Mouse (Mus musculus) gastrocnemius, postnatal 14 days (tissue): ENCODE results near the gene Sec24d. TPM values are rescaled to one million over a fixed set of nuclear protein-coding genes. Genes with fewer than 3 reads are reported as not detected.
A peak's percentile ranks its signal among the peaks of the same experiment; 100 is the strongest.
"Not testable (repeated sequence)": the region's sequence is repeated elsewhere in the genome, so short reads cannot be mapped to it uniquely, and the experiment has no call there.

Experiments used
- DNase-seq: peaks from one replicate; pipeline ENCODE4 v3.0.0; 2021; ENCODE audit warnings: mixed read lengths
- intact Hi-C: fragments of 180-260 bp; cut with DNase I; formaldehyde crosslinking; loops from one replicate; pipeline ENCODE4 v1.15.1; 2025; ENCODE audit warnings: low total_unique reads
- total RNA-seq, 2 experiments: library from RNA; stranded (reverse); gene quantifications; 2 replicates each; pipeline ENCODE4 v1.2.3; 2021

The Sec24d gene
- total RNA-seq, 2 experiments from 2014 or later: 17.8 to 23.9 TPM

DNA sequence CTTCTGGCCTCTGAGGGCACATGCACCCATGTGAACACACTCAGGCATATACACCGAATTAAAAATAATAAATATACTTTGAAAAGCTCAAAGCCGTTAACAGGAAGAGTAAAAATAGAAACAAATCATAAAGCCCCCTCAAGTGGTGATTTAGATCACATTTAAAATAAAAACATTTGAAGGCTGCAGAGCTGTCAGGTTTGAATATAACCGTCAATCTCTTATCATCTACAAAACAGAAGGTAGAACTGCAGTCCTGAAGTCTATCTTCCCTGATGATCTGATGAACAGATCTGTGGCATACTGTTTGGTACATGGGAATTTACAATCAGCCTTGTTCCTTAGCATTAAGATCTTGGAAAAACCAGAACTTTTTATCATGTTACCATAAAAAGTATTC, 109.3 kb downstream of the Sec24d start:
- intact Hi-C loops: no loop called here
- no peak for DNase-seq

DNA sequence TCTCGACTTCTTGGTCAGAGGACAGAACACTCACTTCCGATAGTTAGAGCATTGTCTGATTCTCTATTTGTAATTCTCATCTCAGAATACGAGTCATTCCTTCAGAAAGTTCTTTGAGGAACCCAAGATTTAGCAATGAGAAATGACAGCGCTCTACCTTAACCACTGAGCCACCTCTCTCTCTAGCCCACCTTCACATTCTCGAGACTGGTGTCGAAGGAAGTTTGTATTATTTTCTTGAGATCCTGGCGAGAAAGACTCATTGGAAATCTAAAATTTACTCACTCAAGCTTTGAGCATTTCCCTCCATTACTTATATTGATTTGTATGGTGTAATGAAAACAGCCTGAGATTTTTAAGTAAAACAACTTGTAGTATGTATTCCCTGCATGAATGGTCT, 117.2 kb downstream of the Sec24d start:
- DNase-seq: no peak
- intact Hi-C loops: no loop called here

DNA sequence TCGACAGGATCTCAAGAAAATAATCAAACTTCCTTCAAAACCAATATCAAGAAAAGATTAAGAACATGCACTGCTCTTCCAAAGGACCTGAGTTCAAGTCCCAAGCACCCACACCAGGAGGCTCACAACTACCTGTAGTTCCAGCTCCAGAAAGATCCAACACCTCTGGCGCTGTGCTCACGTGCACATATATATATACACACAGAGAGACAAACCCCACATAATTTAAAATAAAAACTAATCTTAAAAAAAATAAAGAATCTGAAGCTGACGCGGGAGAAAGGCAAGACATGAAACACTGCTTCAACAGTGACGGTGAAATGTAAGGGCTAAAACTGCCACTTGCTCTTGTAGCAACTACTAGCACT, 117.8 kb downstream of the Sec24d start:
- intact Hi-C loops: no loop called here
- DNase-seq: no peak

DNA sequence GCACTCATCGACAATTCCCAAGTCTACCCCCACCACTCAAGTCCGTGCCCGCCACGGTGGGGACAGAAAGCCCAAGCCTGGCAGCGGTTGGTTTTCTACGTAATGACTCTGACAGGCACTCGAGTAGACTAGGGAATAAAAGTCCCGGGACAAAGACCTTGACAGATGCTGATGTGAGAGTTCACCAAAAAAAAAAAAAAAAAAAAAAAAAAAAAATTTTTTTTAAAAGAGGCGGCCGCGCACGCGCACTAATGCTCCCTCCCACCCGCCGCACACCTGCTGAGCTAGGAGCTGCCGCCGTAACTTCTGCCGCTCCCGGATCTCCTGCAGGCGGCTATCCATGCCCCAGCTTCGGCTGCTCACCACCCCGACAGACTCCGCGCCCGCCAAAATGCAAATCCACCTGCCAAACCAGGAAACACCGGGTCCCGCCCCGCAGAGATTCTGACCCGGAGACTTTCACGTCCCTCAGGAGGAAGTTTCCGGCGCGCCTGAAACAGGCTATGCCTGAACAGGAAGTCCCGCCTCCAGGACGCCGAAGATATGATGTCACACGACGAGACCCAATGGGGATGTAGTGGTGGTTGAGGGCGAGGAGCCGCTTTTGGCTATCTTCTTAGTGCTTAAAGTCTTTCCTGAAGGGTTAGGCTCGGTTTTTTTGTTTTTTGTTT, 118.4 kb downstream of the Sec24d start, which contains the start of gene Mettl14:
Gene Mettl14, minus strand, starts transcription at position 623 of the 671 bp plus-strand sequence.
- intact Hi-C loops: no loop called here

DNA sequence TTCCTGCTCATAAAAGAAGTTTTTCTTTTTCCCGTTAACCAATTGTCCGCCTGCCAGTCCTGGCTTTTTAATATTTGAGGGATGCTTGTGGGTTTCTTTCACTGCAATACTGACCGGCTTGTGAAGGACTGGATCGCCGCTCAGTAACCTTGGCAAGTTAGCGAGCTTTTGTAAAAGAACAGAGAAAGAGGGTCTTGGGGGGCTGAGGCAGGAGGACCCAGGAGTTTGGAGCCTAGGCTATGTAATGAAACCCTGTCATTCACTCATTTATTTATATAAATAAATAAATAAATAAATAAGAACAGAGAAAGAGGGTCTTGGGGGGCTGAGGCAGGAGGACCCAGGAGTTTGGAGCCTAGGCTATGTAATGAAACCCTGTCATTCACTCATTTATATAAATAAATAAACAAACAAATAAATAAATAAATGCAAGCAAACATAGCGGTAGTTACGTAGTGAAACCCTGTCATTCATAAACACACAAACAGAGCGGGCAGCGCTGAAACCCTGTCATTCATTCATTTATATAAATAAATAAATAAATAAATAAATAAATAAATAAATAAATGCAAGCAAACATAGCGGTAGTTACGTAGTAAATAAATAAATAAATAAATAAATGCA, 119.0 kb downstream of the Sec24d start:
- intact Hi-C loops, DNase-seq: not testable (repeated sequence)

More for the DNA sequence above, 118.4 kb downstream of the Sec24d start, which contains the start of gene Mettl14:
- peak; percentile 97 for DNase-seq

DNA sequence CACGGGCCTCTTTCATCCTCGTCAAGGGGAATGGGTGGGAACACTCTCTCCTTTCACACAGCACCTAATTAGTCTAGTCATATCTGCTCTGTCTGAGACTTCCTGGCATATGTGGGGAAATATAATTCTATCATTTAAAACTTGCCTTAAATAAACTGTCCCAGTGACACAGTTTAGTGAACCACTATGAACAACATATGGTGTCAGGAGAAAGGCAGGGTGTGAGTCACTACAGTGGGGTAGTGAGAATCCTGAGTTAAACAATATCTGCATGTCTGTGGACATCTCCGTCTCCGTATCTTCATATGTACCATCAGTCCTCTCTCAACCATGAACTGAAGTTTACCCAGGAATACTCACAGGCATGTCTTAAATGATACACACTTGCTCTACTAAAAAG, 123.9 kb downstream of the Sec24d start:
- DNase-seq: no peak
- intact Hi-C loops: no loop called here

DNA sequence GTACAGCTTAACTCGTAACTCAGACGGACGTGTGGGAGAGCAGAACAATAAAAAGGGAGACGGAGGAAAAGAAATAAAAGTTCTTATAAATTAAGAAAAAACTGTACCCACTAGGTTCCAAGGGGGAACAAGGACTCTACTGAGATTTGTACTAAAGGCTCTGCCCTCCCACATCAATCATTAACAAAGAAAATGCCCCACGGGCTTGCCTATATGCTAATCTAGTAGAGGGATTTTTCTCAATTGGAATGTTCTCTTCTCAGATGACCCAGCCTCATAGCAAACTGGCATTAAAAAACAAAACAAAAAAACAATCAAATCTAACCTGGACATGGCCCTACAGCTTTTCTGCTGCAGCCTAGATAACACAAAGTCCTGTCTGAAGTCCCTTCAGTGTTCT, 128.4 kb downstream of the Sec24d start:
- intact Hi-C loops: no loop called here
- DNase-seq: no peak

DNA sequence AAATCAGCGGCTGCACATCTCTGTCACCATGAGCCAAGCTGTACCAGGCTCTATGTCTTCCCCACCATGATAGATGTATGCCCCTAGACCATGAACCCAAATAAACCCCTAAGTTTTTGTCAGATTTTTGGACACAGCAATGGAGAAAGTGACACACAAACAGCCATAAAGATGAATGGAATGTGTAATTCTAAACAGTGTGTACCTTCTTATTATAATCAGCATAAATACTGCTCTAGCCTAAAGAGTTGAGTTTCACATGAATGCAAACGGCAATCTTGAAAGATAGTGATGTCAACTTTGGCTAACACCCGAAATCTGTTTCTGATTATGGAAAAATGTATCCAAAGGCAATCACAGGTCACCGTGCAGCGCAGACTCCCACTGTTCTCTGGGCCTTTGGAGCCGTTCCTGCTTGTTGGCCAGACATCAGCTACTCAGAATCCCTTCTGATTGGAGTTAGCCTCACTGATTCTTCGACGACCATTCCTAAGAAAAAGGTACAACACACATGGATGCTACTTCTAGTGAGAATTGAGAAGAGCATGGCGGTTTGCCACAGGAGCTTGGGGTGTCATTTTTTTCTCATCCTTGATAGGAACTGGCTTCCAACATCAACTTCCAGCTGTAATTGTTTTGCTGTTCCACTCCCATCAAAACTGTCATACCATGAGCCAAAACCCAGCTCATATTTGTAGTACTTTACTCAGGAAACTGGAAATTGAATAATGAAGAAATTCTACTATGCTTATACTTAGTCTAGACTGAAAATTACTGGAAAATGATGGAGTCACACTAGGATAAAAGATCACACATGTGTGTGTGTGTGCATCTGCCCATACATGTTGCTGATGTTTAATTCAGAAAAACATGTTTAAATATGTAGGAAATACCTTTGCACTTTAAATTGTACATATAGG, 130.6 kb downstream of the Sec24d start:
- intact Hi-C loops: no loop called here
- DNase-seq: peak; percentile 4

DNA sequence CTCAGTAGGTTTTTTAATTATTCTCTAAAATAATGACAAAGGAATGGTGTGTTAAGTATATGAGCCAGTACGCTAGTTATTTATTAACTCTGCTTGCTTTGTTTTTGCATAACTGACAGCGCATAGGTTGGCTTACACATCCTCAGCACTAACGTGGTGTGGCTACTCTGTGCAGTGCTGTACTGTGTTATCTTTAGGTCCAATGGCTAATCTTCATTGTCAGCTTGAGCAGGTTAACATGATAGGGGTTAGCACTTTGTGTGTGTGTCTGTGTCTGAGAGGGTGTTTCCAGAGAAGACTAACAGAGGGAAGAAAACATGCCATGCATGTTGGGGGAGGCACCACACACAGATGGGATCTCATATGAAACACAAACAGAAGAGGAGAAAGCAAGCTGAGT, 137.7 kb downstream of the Sec24d start:
- DNase-seq: no peak
- intact Hi-C loops: no loop called here

DNA sequence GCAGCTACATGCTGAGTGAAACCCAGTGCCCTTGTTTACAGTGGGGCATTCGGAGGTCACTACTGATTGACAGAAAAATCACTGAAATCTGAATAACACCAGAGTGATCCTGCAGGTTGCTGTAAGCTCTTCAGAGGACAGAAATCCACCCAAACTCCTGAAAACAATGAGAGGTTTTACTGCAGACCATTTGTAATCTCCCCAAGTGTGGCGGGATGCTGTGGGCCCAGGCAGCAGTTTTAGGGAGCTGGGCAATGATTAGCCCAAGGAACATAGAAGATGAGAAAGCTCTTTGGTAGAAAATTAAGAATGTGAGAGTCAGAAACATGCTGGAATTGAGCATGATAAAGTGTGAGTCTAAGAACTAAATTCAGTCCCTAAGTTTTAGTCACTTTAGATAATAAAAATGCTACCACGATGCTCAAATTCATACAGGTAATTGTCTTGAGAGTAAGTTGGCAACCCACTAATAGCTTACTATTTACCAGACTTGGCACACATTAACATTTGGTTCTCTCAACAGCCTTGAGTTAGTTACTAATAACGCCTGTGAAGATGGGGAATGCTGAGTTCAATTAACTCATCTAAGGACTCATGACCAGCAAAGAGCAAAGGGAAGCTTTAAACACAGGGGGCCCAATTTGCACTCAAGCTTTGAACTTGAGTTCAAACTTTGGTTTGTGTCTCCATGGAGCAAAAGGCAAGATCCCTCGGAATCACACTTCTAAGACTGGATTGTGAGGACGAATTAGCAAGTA, 144.7 kb downstream of the Sec24d start:
- intact Hi-C loops: no loop called here
- DNase-seq: no peak

DNA sequence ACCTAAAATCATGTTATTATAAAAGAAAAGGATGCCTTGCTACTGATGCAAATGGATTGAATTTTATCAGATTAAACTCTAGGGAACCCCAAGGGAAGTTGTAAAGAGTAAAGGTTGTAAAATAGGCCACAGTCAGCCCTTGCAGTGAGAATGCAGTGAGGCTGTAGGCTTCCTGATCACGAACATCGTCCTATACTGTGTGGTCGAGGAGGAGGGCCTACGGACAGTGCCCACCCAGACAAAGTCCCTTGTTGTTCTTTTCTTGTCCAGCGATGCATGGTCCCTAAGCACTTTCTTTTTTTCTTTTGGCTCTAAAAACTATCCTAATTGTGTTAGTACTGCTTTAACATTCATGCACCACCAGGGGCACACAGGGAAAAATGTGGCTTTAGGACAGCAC, 145.9 kb downstream of the Sec24d start:
- DNase-seq: no peak
- intact Hi-C loops: no loop called here

Other genes starting within 250 kb of the Sec24d start
- 100 to 1,000 TPM; 340 to 373 TPM for gene Myoz2, start 232.4 kb upstream of the Sec24d start, total RNA-seq
- 100 to 1,000 TPM; 175 to 193 TPM for gene Synpo2, start 31.3 kb upstream of the Sec24d start, total RNA-seq
- gene Mettl14, start 118.7 kb downstream of the Sec24d start, total RNA-seq: 10 to 100 TPM in 1 of 2 experiments, 1 to 10 TPM in 1; 9.5 to 10.4 TPM
- gene Prss12, start 179.5 kb downstream of the Sec24d start, total RNA-seq: 1 to 10 TPM; 1.3 to 3.1 TPM